Mouse (Mus musculus) ES-Bruce4 (cell line): ENCODE data around the gene Lrrtm3.

Experiments used
- CTCF ChIP-seq: IDR thresholded peaks from one replicate; pipeline ENCODE4 v1.8.1; 2011; ENCODE audit warnings: low read depth, low read length
- EP300 ChIP-seq: IDR thresholded peaks from 2 replicates; pipeline ENCODE4 v1.6.1; 2011; ENCODE audit warnings: low read depth, low read length; ENCODE audit not compliant: insufficient read depth
- POLR2A ChIP-seq: IDR thresholded peaks from one replicate; pipeline ENCODE4 v1.8.1; 2011; ENCODE audit warnings: low read length; ENCODE audit not compliant: insufficient read depth

GRCm38 (mm10) chr10:63950867-63951266 is 139.2 kb downstream of the Lrrtm3 start:
- TF ChIP-seq EP300 (no peak), CTCF (no peak), POLR2A (no peak)
